Mouse (Mus musculus) brain, adult 2 months (tissue): ENCODE results near the gene Cyp2b19.
"Not testable (repeated sequence)": the region's sequence is repeated elsewhere in the genome, so short reads cannot be mapped to it uniquely, and the experiment has no call there.

Experiments used
- DNase-seq: peaks from one replicate; pipeline ENCODE4 v3.0.0; 2011; ENCODE audit warnings: low read depth, low spot score

Cyp2b19 gene

GRCm38 (mm10) chr7:26756842-26757241 lies at the start of gene Cyp2b19:
TSS of gene Cyp2b19 (plus strand) at chr7:26757142.
- no peak for DNase-seq

GRCm38 (mm10) chr7:26711061-26711460 lies 45.9 kb upstream of the Cyp2b19 start:
- no peak for DNase-seq

GRCm38 (mm10) chr7:26738940-26739339 lies 18.0 kb upstream of the Cyp2b19 start:
- no peak for DNase-seq

- no peak for DNase-seq
These were observed 13.0 kb upstream of the Cyp2b19 start for GRCm38 (mm10) chr7:26743948-26744347.

GRCm38 (mm10) chr7:26745486-26745885 lies 11.5 kb upstream of the Cyp2b19 start:
- no peak for DNase-seq

GRCm38 (mm10) chr7:26767084-26767483 lies 10.1 kb downstream of the Cyp2b19 start:
- DNase-seq, result no peak

- DNase-seq, result no peak
These were observed 13.0 kb downstream of the Cyp2b19 start for GRCm38 (mm10) chr7:26769881-26770470.

- no peak for DNase-seq
These were observed 16.1 kb downstream of the Cyp2b19 start for GRCm38 (mm10) chr7:26772866-26773586.

- DNase-seq, result peak; percentile 49
These were observed 18.9 kb downstream of the Cyp2b19 start for GRCm38 (mm10) chr7:26775866-26776265.

- DNase-seq, result no peak
These were observed 20.9 kb downstream of the Cyp2b19 start for GRCm38 (mm10) chr7:26777806-26778205.

- DNase-seq, result peak; percentile 51
These were observed 21.5 kb downstream of the Cyp2b19 start for GRCm38 (mm10) chr7:26778474-26778873.

- DNase-seq, result peak; percentile 24
These were observed 23.0 kb downstream of the Cyp2b19 start for GRCm38 (mm10) chr7:26779799-26780416.

GRCm38 (mm10) chr7:26780510-26780909 lies 23.6 kb downstream of the Cyp2b19 start:
- peak; percentile 42 for DNase-seq

GRCm38 (mm10) chr7:26780998-26781766 lies 24.2 kb downstream of the Cyp2b19 start:
- DNase-seq, result no peak

- DNase-seq, result no peak
These were observed 24.8 kb downstream of the Cyp2b19 start for GRCm38 (mm10) chr7:26781767-26782131.

GRCm38 (mm10) chr7:26783163-26783562 lies 26.2 kb downstream of the Cyp2b19 start:
- DNase-seq, result peak; percentile 5

GRCm38 (mm10) chr7:26786013-26786412 lies 29.1 kb downstream of the Cyp2b19 start:
- DNase-seq, result not testable (repeated sequence)

- DNase-seq, result no peak
These were observed 33.0 kb downstream of the Cyp2b19 start for GRCm38 (mm10) chr7:26789984-26790383.

GRCm38 (mm10) chr7:26800104-26800503 lies 43.2 kb downstream of the Cyp2b19 start:
- peak; percentile 56 for DNase-seq

GRCm38 (mm10) chr7:26800996-26801395 lies 44.1 kb downstream of the Cyp2b19 start:
- DNase-seq, result no peak

- no peak for DNase-seq
These were observed 51.6 kb downstream of the Cyp2b19 start, which contains the start of gene Cyp2g1 for GRCm38 (mm10) chr7:26808592-26808991. TSS of gene Cyp2g1 (plus strand) at chr7:26808892.
